In the genomic region with DNA sequence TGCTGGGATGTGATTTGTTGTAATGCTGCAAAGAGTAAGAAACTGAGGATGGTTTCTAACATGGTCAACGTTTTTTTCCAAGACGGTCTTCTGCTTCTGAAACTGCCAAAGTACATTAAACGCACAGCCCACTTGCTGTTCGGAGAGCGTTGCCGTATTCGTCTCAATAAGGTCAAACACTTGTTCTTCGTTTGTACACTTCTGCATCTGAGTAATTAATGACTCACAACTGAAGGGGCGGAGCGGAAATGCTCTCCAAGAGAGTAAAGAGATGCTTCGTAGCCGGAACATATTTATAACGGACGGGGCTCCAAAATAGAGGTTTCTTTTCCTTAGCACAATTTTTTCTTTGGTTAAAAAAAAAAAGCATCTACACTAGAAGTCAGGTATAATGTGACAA, we compare ENCODE assay signal across 8 mouse cellular contexts. TPM values are rescaled to one million over a fixed set of nuclear protein-coding genes. Genes with fewer than 3 reads are reported as not detected.
DNase-seq lines count a peak whose midpoint lies in the region; ATAC-seq and TF ChIP-seq lines count a peak whose summit lies in the region.

No protein-coding gene starts in this region.

- peak overlapping the region; percentile 72; the same call in 1 of the 2 replicates for H3K4me2 ChIP-seq in lung, embryonic 14.5 days
- H3K4me2 ChIP-seq in liver, embryonic 14.5 days (ENCODE audit: low read depth) = peak overlapping the region; percentile 66

- intact Hi-C loops in heart, adult 2 months (cut with DNase I) = loop anchor here (5.0 kb wide), 1 partner anchor 65 kb away; a partner anchor contains a TSS
- intact Hi-C loops in heart, postnatal 25 days (cut with DNase I) = loop anchor here (5.0 kb wide), 1 partner anchor 80 kb away; no protein-coding TSS in a partner anchor

- WGBS in heart, adult 2 months = 75% methylated on average over 14 of the region's 14 CpGs
- 86% methylated on average over 14 of the region's 14 CpGs for WGBS in lung, embryonic 14.5 days
- WGBS in liver, embryonic 14.5 days (ENCODE audit: insufficient replicate concordance) = 82% methylated on average over 14 of the region's 14 CpGs

- DNase-seq in heart, adult 2 months = no peak
- no peak for DNase-seq in heart, postnatal 25 days (ENCODE audit: low spot score)
- DNase-seq in lung, embryonic 14.5 days = no peak
- DNase-seq in lung, postnatal 14 days = no peak
- no peak for DNase-seq in liver, embryonic 14.5 days (ENCODE audit: low read depth in 3 of 3, low spot score in 3 of 3)

- no peaks in the 10 kb centered on the region for H3K36me3 ChIP-seq in heart, adult 2 months (ENCODE audit: control insufficient read depth, insufficient read depth, low read length)
- peaks cover 3% of the 10 kb centered on the region; the same call in 1 of the 2 replicates for H3K36me3 ChIP-seq in lung, embryonic 14.5 days (ENCODE audit: insufficient read depth)
- no peaks in the 10 kb centered on the region for H3K36me3 ChIP-seq in liver, embryonic 14.5 days (replicated peaks; ENCODE audit: control insufficient read depth, insufficient read depth, low read depth)

- no peak for TF ChIP-seq POLR2A in heart, adult 2 months (IDR thresholded peaks at IDR 0.05; ENCODE audit: insufficient read depth, low read depth, low read length)
- TF ChIP-seq POLR2A in cortical plate, adult 2 months (IDR thresholded peaks at IDR 0.05; ENCODE audit: extremely low read depth, insufficient read depth, low read length) = no peak

- H3K4me1 ChIP-seq in heart, adult 2 months (ENCODE audit: control insufficient read depth, insufficient read depth, low read length) = no peaks in the 10 kb centered on the region
- no peaks in the 10 kb centered on the region for H3K4me1 ChIP-seq in lung, embryonic 14.5 days (ENCODE audit: insufficient read depth)
- H3K4me1 ChIP-seq in cortical plate, adult 2 months (ENCODE audit: control insufficient read depth, insufficient read depth, low read length) = no peaks in the 10 kb centered on the region; the same call in 1 of the 2 replicates
- peaks cover 0 to 2% of the 10 kb centered on the region in 2 experiments; a peak in 1 of 4 replicates for H3K4me1 ChIP-seq in liver, embryonic 14.5 days (replicated peaks; ENCODE audit: control insufficient read depth in 2 of 2, insufficient read depth in 2 of 2, low read length in 1 of 2)

- no peak for ATAC-seq in lung, embryonic 14.5 days (ENCODE audit: insufficient read depth)
- no peak for ATAC-seq in liver, embryonic 14.5 days (ENCODE audit: insufficient read depth)
- no peak for ATAC-seq in megakaryocyte-erythroid progenitor cell, adult 5-6 weeks (replicated peaks; ENCODE audit: low FRiP score, low TSS enrichment, poor library complexity, severe bottlenecking)
- ATAC-seq in frontal cortex, adult (ENCODE audit: low TSS enrichment) = no peak

- H3K27ac ChIP-seq in heart, adult 2 months = no peak overlapping the region; the same call in 1 of the 2 replicates
- H3K27ac ChIP-seq in lung, embryonic 14.5 days (ENCODE audit: low read depth) = no peak overlapping the region
- H3K27ac ChIP-seq in cortical plate, adult 2 months (ENCODE audit: insufficient read depth, low read length) = no peak overlapping the region
- no peak overlapping the region for H3K27ac ChIP-seq in liver, embryonic 14.5 days

- peak overlapping the region; percentile 99 for H3K4me3 ChIP-seq in heart, adult 2 months
- H3K4me3 ChIP-seq in lung, embryonic 14.5 days (ENCODE audit: low read depth, low read length) = peak overlapping the region; percentile 77; the same call in 1 of the 2 replicates
- H3K4me3 ChIP-seq in cortical plate, adult 2 months (ENCODE audit: insufficient read depth, low read length) = peak overlapping the region; percentile 84
- H3K4me3 ChIP-seq in liver, embryonic 14.5 days (ENCODE audit: insufficient read depth in 1 of 2, low read depth in 2 of 2, low read length in 2 of 2) = no peak overlapping the region

- no peaks in the 10 kb centered on the region for H3K27me3 ChIP-seq in heart, adult 2 months (ENCODE audit: control insufficient read depth, insufficient read depth, low read length)
- H3K27me3 ChIP-seq in lung, embryonic 14.5 days (ENCODE audit: insufficient read depth, low read length) = no peaks in the 10 kb centered on the region
- H3K27me3 ChIP-seq in liver, embryonic 14.5 days (ENCODE audit: control insufficient read depth, insufficient read depth, low read length) = no peaks in the 10 kb centered on the region

- no peak overlapping the region for H3K9ac ChIP-seq in heart, adult 2 months (ENCODE audit: low read depth, low read length)
- no peak overlapping the region for H3K9ac ChIP-seq in lung, embryonic 14.5 days
- H3K9ac ChIP-seq in liver, embryonic 14.5 days (replicated peaks) = no peak overlapping the region

- no peak for TF ChIP-seq EP300 in heart, adult 2 months (IDR thresholded peaks at IDR 0.05; ENCODE audit: insufficient read depth, low read depth, low read length)
- TF ChIP-seq EP300 in liver, embryonic 14.5 days (IDR thresholded peaks at IDR 0.05; ENCODE audit: low read depth) = no peak

- no peaks in the 10 kb centered on the region for H3K9me3 ChIP-seq in lung, embryonic 14.5 days (ENCODE audit: low read depth, low read length)
- H3K9me3 ChIP-seq in liver, embryonic 14.5 days (ENCODE audit: control insufficient read depth, low read length) = no peaks in the 10 kb centered on the region

- no peaks in the 10 kb centered on the region for H3K79me2 ChIP-seq in heart, adult 2 months (replicated peaks; ENCODE audit: control insufficient read depth, insufficient read depth, low read length)

- TF ChIP-seq CTCF in heart, adult 2 months (IDR thresholded peaks at IDR 0.05) = no peak
- TF ChIP-seq CTCF in lung, embryonic 14.5 days (IDR thresholded peaks at IDR 0.05; ENCODE audit: low read depth) = no peak
- TF ChIP-seq CTCF in cortical plate, adult 2 months (IDR thresholded peaks at IDR 0.05; ENCODE audit: extremely low read depth, insufficient read depth, low read length) = no peak
- TF ChIP-seq CTCF in liver, embryonic 14.5 days (IDR thresholded peaks at IDR 0.05; ENCODE audit: low read depth) = no peak

RNA-seq across cellular contexts. Expression of a gene that starts 1.1 kb away (rescaled TPM):
- total RNA-seq in heart, adult 2 months (2021) = 10 to 100 TPM; 27.1 to 33.1 TPM
- polyA plus RNA-seq in heart, adult 2 months (2012; rRNA removed) = 8.8 and 17.2 TPM in 2 replicates
- total RNA-seq in heart, postnatal 25 days (2021) = 10 to 100 TPM; 27.8 to 29.6 TPM
- 14.6 and 15.3 TPM in 2 replicates for polyA plus RNA-seq in lung, embryonic 14.5 days (2014; fragmentation: Nextera tagmentation; extraction: Ambion mirVana)
- 11.4 and 12.2 TPM in 2 replicates for polyA plus RNA-seq in cortical plate, adult 2 months (2012; rRNA removed)
- polyA plus RNA-seq in liver, embryonic 14.5 days (2012; rRNA removed) = 2.1 and 3.2 TPM in 2 replicates
- 3.5 and 4.6 TPM in 2 replicates for polyA plus RNA-seq in liver, embryonic 14.5 days (2014; fragmentation: Nextera tagmentation; extraction: Ambion mirVana)
- total RNA-seq in megakaryocyte-erythroid progenitor cell, adult 5-6 weeks (2014; fragmentation: Nextera tagmentation) = 21.4 and 25.6 TPM in 2 replicates
- 12.6 and 18.4 TPM in 2 replicates for total RNA-seq in megakaryocyte-erythroid progenitor cell, adult 5-6 weeks (2017)

RNA-seq across cellular contexts. Expression of a gene that starts 10.2 kb away (rescaled TPM):
- 10 to 100 TPM; 35.5 to 36.2 TPM for total RNA-seq in heart, adult 2 months (2021)
- polyA plus RNA-seq in heart, adult 2 months (2012; rRNA removed) = 1.7 and 4.4 TPM in 2 replicates
- total RNA-seq in heart, postnatal 25 days (2021) = 10 to 100 TPM; 37.2 to 38.7 TPM
- 120 and 130 TPM in 2 replicates for polyA plus RNA-seq in lung, embryonic 14.5 days (2014; fragmentation: Nextera tagmentation; extraction: Ambion mirVana)
- polyA plus RNA-seq in cortical plate, adult 2 months (2012; rRNA removed) = 23.0 and 23.3 TPM in 2 replicates
- 5.5 and 10.0 TPM in 2 replicates for polyA plus RNA-seq in liver, embryonic 14.5 days (2012; rRNA removed)
- polyA plus RNA-seq in liver, embryonic 14.5 days (2014; fragmentation: Nextera tagmentation; extraction: Ambion mirVana) = 58.7 and 60.2 TPM in 2 replicates
- total RNA-seq in megakaryocyte-erythroid progenitor cell, adult 5-6 weeks (2014; fragmentation: Nextera tagmentation) = 73.4 and 94.4 TPM in 2 replicates
- 72.8 and 124 TPM in 2 replicates for total RNA-seq in megakaryocyte-erythroid progenitor cell, adult 5-6 weeks (2017)

RNA-seq across cellular contexts. Expression of a gene that starts 42.3 kb away (rescaled TPM):
- 10 to 100 TPM; 67.3 to 75.7 TPM for total RNA-seq in heart, adult 2 months (2021)
- polyA plus RNA-seq in heart, adult 2 months (2012; rRNA removed) = 19.3 and 40.7 TPM in 2 replicates
- 10 to 100 TPM; 69.8 to 78.5 TPM for total RNA-seq in heart, postnatal 25 days (2021)
- polyA plus RNA-seq in lung, embryonic 14.5 days (2014; fragmentation: Nextera tagmentation; extraction: Ambion mirVana) = 0.13 and 0.76 TPM in 2 replicates
- 0.32 and 0.46 TPM in 2 replicates for polyA plus RNA-seq in cortical plate, adult 2 months (2012; rRNA removed)
- 0.02 and 0.04 TPM in 2 replicates for polyA plus RNA-seq in liver, embryonic 14.5 days (2012; rRNA removed)
- not detected in 2 replicates for polyA plus RNA-seq in liver, embryonic 14.5 days (2014; fragmentation: Nextera tagmentation; extraction: Ambion mirVana)
- total RNA-seq in megakaryocyte-erythroid progenitor cell, adult 5-6 weeks (2014; fragmentation: Nextera tagmentation) = not detected in 2 replicates
- not detected in 2 replicates for total RNA-seq in megakaryocyte-erythroid progenitor cell, adult 5-6 weeks (2017)

Comparison
In these comparisons a context has a peak if more than half of its experiments do, and no peak if none do; other contexts are left out.
1. H3K4me3 ChIP-seq: peak in heart, adult 2 months (single experiment), lung, embryonic 14.5 days (single experiment) and cortical plate, adult 2 months (single experiment); none in liver, embryonic 14.5 days (0 of 2).
2. RNA of a gene that starts 42.3 kb away (polyA plus RNA-seq): 19.3 to 40.7 TPM in heart, adult 2 months; 0.32 to 0.46 TPM in cortical plate, adult 2 months, 0.13 to 0.76 TPM in lung, embryonic 14.5 days and 0.02 to 0.04 TPM in liver, embryonic 14.5 days; every median in the first group is over 10 times any median in the second.